Mouse (Mus musculus) heart, embryonic 16.5 days (tissue): ENCODE measurements around the gene Pim3. TPM values are rescaled to one million over a fixed set of nuclear protein-coding genes. Genes with fewer than 3 reads are reported as not detected.

Source experiments
- ATAC-seq: fragments of 200-750 bp; cut with Nextera tagmentation; replicated peaks from 2 replicates; pipeline ENCODE4 v1.8.0; 2017; ENCODE audit warnings: moderate number of reproducible peaks; ENCODE audit not compliant: insufficient read depth, low FRiP score; ENCODE audit errors: extremely low read depth
- H3K27ac ChIP-seq: fragments of 300-500 bp; sonication (generic); 2 replicates; pipeline ENCODE4 v1.5.1; 2014; ENCODE audit warnings: mild to moderate bottlenecking, low read length, control low read depth, moderate library complexity
- H3K27me3 ChIP-seq: fragments of 300-500 bp; sonication (generic); 2 replicates; pipeline ENCODE4 v1.6.1; 2014; ENCODE audit warnings: low read length, mixed read lengths; ENCODE audit not compliant: control insufficient read depth, insufficient read depth
- H3K36me3 ChIP-seq: fragments of 300-500 bp; sonication (generic); 2 replicates; pipeline ENCODE4 v1.6.1; 2014; ENCODE audit not compliant: control insufficient read depth, insufficient read depth
- H3K4me1 ChIP-seq: fragments of 300-500 bp; sonication (generic); 2 replicates; pipeline ENCODE4 v1.6.1; 2014; ENCODE audit warnings: low read length, mixed read lengths; ENCODE audit not compliant: control insufficient read depth, insufficient read depth
- H3K4me2 ChIP-seq: fragments of 300-500 bp; sonication (generic); 2 replicates; pipeline ENCODE4 v1.6.1; 2014; ENCODE audit warnings: low read depth, mild to moderate bottlenecking, control low read depth, low read length
- H3K4me3 ChIP-seq: fragments of 300-500 bp; sonication (generic); 2 replicates; pipeline ENCODE4 v1.5.1; 2014; ENCODE audit warnings: mild to moderate bottlenecking, control low read depth, low read length
- H3K9ac ChIP-seq: fragments of 300-500 bp; sonication (generic); 2 replicates; pipeline ENCODE4 v1.6.1; 2014; ENCODE audit warnings: low read length, control low read depth
- H3K9me3 ChIP-seq: fragments of 300-500 bp; sonication (generic); replicated peaks from 2 replicates; pipeline ENCODE4 v1.6.1; 2016; ENCODE audit warnings: low read length; ENCODE audit not compliant: control insufficient read depth
- WGBS: fragments of 180-500 bp; shearing (Covaris S2); extraction: QIAGEN DNeasy Blood & Tissue Kit; methylation state at CpG from one replicate; pipeline ENCODE4 v1.1.7; 2014; 5-methylcytosine and 5-hydroxymethylcytosine counted together
- polyA plus RNA-seq: library from polyadenylated mRNA; unstranded; fragments of >200 nt; fragmentation: Nextera tagmentation; extraction: Ambion mirVana; gene quantifications from 2 replicates; pipeline ENCODE4 v1.2.1, GENCODE M21; 2015

Pim3 gene
- polyA plus RNA-seq, 1 experiment from 2014 or later: 69.8 TPM

- H3K4me2 ChIP-seq: no peak overlapping the region
- peak; percentile 41 for ATAC-seq
- 0 out of 2 replicates have a peak overlapping the region, but pooled peaks have one; percentile 1 for H3K9ac ChIP-seq
- H3K4me1 ChIP-seq: peaks cover 41% of the 10 kb centered on the region
- WGBS: 29% methylated on average over 6 of the region's 6 CpGs
- no peaks in the 10 kb centered on the region for H3K9me3 ChIP-seq
- H3K4me3 ChIP-seq: no peak overlapping the region
- peak overlapping the region; percentile 55 for H3K27ac ChIP-seq
- no peaks in the 10 kb centered on the region for H3K27me3 ChIP-seq
- no peaks in the 10 kb centered on the region for H3K36me3 ChIP-seq
Measured at GRCm38 (mm10) chr15:88854119-88854968, 7.6 kb upstream of the Pim3 start.

GRCm38 (mm10) chr15:88854969-88855830 lies 6.8 kb upstream of the Pim3 start:
- Histone ChIP-seq H3K27ac (peak overlapping the region; percentile 55), H3K9ac (0 out of 2 replicates have a peak overlapping the region, but pooled peaks have one; percentile 41), H3K9me3 (no peaks in the 10 kb centered on the region), H3K4me1 (peaks cover 33% of the 10 kb centered on the region), H3K27me3 (no peaks in the 10 kb centered on the region), H3K4me2 (no peak overlapping the region), H3K4me3 (no peak overlapping the region), H3K36me3 (no peaks in the 10 kb centered on the region)
- WGBS: 58% methylated on average over 15 of the region's 15 CpGs
- ATAC-seq: no peak

DNA sequence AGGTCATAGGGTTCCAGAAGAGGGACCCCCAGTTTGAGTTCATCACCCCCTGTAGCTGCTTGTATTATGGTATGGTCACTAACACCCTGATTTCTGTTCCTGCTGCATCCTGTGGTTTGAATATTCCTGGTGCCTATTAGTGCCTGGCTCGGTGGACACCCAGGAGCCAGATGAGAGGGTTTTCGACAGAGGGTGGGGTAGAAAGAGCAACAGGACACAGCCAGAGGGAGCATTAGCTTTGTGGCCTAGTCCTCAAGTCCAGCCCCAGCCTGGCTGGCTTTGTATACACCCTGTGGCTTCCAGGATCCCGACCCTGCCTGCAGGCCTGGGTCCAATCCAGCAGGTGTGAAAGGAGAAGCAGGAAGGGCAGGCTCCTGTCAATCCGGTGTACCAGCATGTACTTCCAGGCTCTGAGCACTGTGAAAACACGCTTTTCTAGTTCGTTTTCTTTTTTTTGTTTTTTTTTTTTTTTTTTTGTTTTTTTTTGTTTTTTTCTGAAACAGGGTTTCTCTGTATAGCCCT lies 6.0 kb upstream of the Pim3 start:
- H3K4me2 ChIP-seq: no peak overlapping the region
- no peaks in the 10 kb centered on the region for H3K36me3 ChIP-seq
- peaks cover 26% of the 10 kb centered on the region for H3K4me1 ChIP-seq
- H3K9me3 ChIP-seq: no peaks in the 10 kb centered on the region
- no peak overlapping the region for H3K27ac ChIP-seq
- no peaks in the 10 kb centered on the region for H3K27me3 ChIP-seq
- WGBS: 61% methylated on average over 6 of the region's 6 CpGs
- H3K9ac ChIP-seq: peak overlapping the region; percentile 41; the same call in 1 of the 2 replicates
- ATAC-seq: no peak
- H3K4me3 ChIP-seq: no peak overlapping the region

GRCm38 (mm10) chr15:88856613-88857012 lies 5.4 kb upstream of the Pim3 start:
- no peaks in the 10 kb centered on the region for H3K36me3 ChIP-seq
- no peak overlapping the region for H3K27ac ChIP-seq
- H3K4me1 ChIP-seq: peaks cover 27% of the 10 kb centered on the region
- H3K9me3 ChIP-seq: no peaks in the 10 kb centered on the region
- no peak overlapping the region for H3K9ac ChIP-seq
- 86% methylated on average over 5 of the region's 5 CpGs for WGBS
- no peak overlapping the region for H3K4me2 ChIP-seq
- no peak for ATAC-seq
- no peak overlapping the region for H3K4me3 ChIP-seq
- no peaks in the 10 kb centered on the region for H3K27me3 ChIP-seq

DNA sequence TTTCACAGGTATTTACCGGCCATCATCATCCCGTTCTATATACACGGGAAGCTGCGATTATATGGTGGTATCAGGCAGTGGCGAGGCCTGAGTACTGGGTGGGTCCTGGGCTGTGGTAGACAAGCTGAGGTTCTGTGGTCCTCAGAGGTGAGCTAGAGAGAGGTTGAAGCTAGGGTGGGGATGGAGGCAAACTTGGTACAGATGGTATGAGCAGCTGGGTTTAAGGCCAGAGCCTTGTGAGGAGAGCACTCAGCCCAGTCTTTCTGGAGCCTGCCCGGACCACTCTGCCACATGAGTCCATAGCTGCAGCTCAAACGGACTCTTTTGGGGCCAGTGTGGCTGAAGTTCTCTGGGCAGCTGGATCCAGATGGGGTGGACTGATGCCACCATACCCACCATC lies 4.6 kb upstream of the Pim3 start:
- no peak for ATAC-seq
- peaks cover 28% of the 10 kb centered on the region for H3K4me1 ChIP-seq

DNA sequence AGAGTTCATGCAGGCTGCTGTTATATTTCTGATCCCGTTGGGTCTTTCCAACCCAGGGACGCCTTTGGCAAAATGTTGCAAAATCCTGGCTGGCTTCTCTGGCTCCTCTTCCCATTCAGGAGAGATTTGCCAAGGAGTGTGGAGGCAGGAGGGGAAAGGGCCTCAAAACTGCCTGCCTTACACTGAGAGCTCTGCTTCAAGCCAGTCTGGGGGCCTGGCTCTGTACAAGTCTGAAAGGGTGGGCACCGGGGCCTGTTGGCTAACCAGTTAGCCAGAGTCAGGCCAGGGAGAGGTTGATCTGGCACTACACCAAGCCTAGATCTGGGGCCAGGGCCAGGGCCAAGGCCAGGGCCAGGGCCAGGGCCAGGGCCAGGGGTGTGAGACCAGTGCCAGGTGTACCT lies 3.8 kb upstream of the Pim3 start:
- H3K27ac ChIP-seq: no peak overlapping the region
- no peaks in the 10 kb centered on the region for H3K27me3 ChIP-seq
- peaks cover 28% of the 10 kb centered on the region for H3K4me1 ChIP-seq
- no peak overlapping the region for H3K4me3 ChIP-seq
- no peak overlapping the region for H3K4me2 ChIP-seq
- no peak overlapping the region; the same call in 1 of the 2 replicates for H3K9ac ChIP-seq
- no peaks in the 10 kb centered on the region for H3K36me3 ChIP-seq
- H3K9me3 ChIP-seq: no peaks in the 10 kb centered on the region
- ATAC-seq: no peak
- WGBS: 57% methylated on average over 3 of the region's 3 CpGs

More for the DNA sequence above, 4.6 kb upstream of the Pim3 start:
- WGBS: 91% methylated on average over 7 of the region's 7 CpGs
- Histone ChIP-seq H3K4me2 (no peak overlapping the region), H3K9ac (no peak overlapping the region), H3K36me3 (no peaks in the 10 kb centered on the region), H3K27ac (no peak overlapping the region), H3K27me3 (no peaks in the 10 kb centered on the region), H3K4me3 (no peak overlapping the region), H3K9me3 (no peaks in the 10 kb centered on the region)

GRCm38 (mm10) chr15:88858707-88859106 lies 3.3 kb upstream of the Pim3 start:
- H3K36me3 ChIP-seq: no peaks in the 10 kb centered on the region
- no peak overlapping the region for H3K4me3 ChIP-seq
- no peaks in the 10 kb centered on the region for H3K27me3 ChIP-seq
- 74% methylated on average over 2 of the region's 2 CpGs for WGBS
- H3K4me1 ChIP-seq: peaks cover 28% of the 10 kb centered on the region
- H3K4me2 ChIP-seq: no peak overlapping the region
- ATAC-seq: no peak
- H3K9ac ChIP-seq: no peak overlapping the region
- H3K9me3 ChIP-seq: no peaks in the 10 kb centered on the region
- no peak overlapping the region for H3K27ac ChIP-seq

GRCm38 (mm10) chr15:88859206-88859970 lies 2.6 kb upstream of the Pim3 start:
- H3K4me1 ChIP-seq: peaks cover 25% of the 10 kb centered on the region
- H3K9ac ChIP-seq: peak overlapping the region; percentile 39; the same call in 1 of the 2 replicates
- 59% methylated on average over 8 of the region's 8 CpGs for WGBS

More at GRCm38 (mm10) chr15:88859206-88859970, 2.6 kb upstream of the Pim3 start:
- H3K27me3 ChIP-seq: no peaks in the 10 kb centered on the region
- no peaks in the 10 kb centered on the region for H3K36me3 ChIP-seq
- H3K9me3 ChIP-seq: no peaks in the 10 kb centered on the region
- no peak overlapping the region for H3K4me2 ChIP-seq
- H3K4me3 ChIP-seq: no peak overlapping the region
- no peak for ATAC-seq
- no peak overlapping the region for H3K27ac ChIP-seq
